Mouse (Mus musculus) midbrain, embryonic 14.5 days (tissue): ENCODE measurements around the gene Prph2. TPM values are rescaled to one million over a fixed set of nuclear protein-coding genes. Genes with fewer than 3 reads are reported as not detected.

Experiments used
- ATAC-seq: fragments of 200-750 bp; cut with Nextera tagmentation; 2 replicates; pipeline ENCODE4 v1.8.0; 2017; ENCODE audit warnings: moderate number of reproducible peaks, moderate library complexity; ENCODE audit not compliant: low FRiP score, low TSS enrichment
- DNase-seq: peaks from one replicate; pipeline ENCODE4 v3.0.0-alpha.2; 2015
- H3K27ac ChIP-seq: fragments of 300-500 bp; sonication (generic); replicated peaks from 2 replicates; pipeline ENCODE4 v1.5.1; 2014; ENCODE audit warnings: mild to moderate bottlenecking, low read depth, low read length, moderate library complexity
- H3K27me3 ChIP-seq: fragments of 300-500 bp; sonication (generic); 2 replicates; pipeline ENCODE4 v1.6.1; 2014; ENCODE audit warnings: low read length, control low read depth, mixed read lengths; ENCODE audit not compliant: control insufficient read depth, insufficient read depth
- H3K36me3 ChIP-seq: fragments of 300-500 bp; sonication (generic); 2 replicates; pipeline ENCODE4 v1.6.1; 2014; ENCODE audit warnings: low read length, control low read depth; ENCODE audit not compliant: control insufficient read depth, insufficient read depth
- H3K4me1 ChIP-seq: fragments of 300-500 bp; sonication (generic); 2 replicates; pipeline ENCODE4 v1.6.1; 2014; ENCODE audit warnings: mild to moderate bottlenecking, antibody characterized with exemption, low read length, control low read depth; ENCODE audit not compliant: control insufficient read depth, insufficient read depth
- H3K4me2 ChIP-seq: fragments of 300-500 bp; sonication (generic); 2 replicates; pipeline ENCODE4 v1.6.1; 2014; ENCODE audit warnings: mild to moderate bottlenecking, low read length, moderate library complexity
- H3K4me3 ChIP-seq: fragments of 300-500 bp; sonication (generic); replicated peaks from 2 replicates; pipeline ENCODE4 v1.5.1; 2014; ENCODE audit warnings: low read depth, low read length
- H3K9ac ChIP-seq: fragments of 300-500 bp; sonication (generic); replicated peaks from 2 replicates; pipeline ENCODE4 v1.6.1; 2014; ENCODE audit warnings: mild to moderate bottlenecking, low read length, moderate library complexity
- H3K9me3 ChIP-seq: fragments of 300-500 bp; sonication (generic); 2 replicates; pipeline ENCODE4 v1.6.1; 2016; ENCODE audit warnings: low read length, control low read depth, mixed read lengths; ENCODE audit not compliant: control insufficient read depth
- WGBS: fragments of 180-500 bp; shearing (Covaris S2); extraction: QIAGEN DNeasy Blood & Tissue Kit; methylation state at CpG from one replicate; pipeline ENCODE4 v1.1.7; 2014; 5-methylcytosine and 5-hydroxymethylcytosine counted together
- polyA plus RNA-seq: library from polyadenylated mRNA; unstranded; fragments of >200 nt; fragmentation: Nextera tagmentation; extraction: Ambion mirVana; gene quantifications from 2 replicates; pipeline ENCODE4 v1.2.1, GENCODE M21; 2014

Prph2 gene
- polyA plus RNA-seq, 1 experiment from 2014 or later: not detected

DNA sequence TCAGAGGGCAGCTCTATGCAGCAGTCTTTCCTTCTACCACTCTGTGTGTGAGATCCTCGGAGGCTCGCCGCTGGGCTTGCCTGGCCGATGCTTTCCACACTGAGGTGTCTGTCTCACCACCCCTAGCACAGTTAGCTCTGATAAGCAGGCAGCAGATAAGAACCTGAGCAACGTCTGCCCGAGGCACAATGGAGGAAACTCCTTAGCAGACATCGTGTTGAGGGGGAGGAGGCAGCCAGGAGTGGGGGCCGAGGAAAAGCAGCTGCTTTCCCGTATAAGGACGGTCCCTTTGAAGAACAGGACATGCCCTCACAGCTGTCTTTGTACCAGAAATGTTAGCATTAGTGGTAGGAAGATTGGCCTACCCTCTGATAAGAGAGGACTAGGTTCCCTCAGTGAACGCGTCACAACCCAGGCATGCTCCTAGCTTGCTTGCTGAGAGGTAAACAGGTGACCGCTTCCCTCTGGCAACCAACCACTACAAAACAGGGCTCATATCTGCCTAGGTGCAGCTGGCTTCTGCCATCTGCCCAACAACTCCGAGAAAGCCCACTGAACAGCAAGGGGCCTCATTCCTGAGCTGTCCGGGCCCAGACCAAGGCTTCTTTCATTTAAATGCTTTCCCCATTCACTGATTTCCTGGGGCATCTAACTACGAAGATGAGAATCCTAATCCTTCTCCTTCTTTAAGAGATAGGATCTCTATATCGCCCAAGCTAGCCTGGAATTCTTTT, 24.2 kb upstream of the Prph2 start:
- ATAC-seq (no peak), DNase-seq (no peak)
- WGBS: 54% methylated on average over 17 of the region's 17 CpGs
- H3K4me3 ChIP-seq: no peak overlapping the region
- H3K27me3 ChIP-seq: no peaks in the 10 kb centered on the region
- no peak overlapping the region for H3K4me2 ChIP-seq
- H3K9ac ChIP-seq: peak overlapping the region; percentile 27; the same call in 1 of the 2 replicates
- peaks cover 6% of the 10 kb centered on the region for H3K4me1 ChIP-seq
- no peak overlapping the region for H3K27ac ChIP-seq
- no peaks in the 10 kb centered on the region for H3K9me3 ChIP-seq
- no peaks in the 10 kb centered on the region for H3K36me3 ChIP-seq

GRCm38 (mm10) chr17:46888511-46889212, 21.6 kb upstream of the Prph2 start:
- H3K9ac ChIP-seq: peak overlapping the region; percentile 76
- no peaks in the 10 kb centered on the region for H3K27me3 ChIP-seq
- H3K9me3 ChIP-seq: no peaks in the 10 kb centered on the region
- DNase-seq: peak; percentile 73
- peak overlapping the region; percentile 62 for H3K4me2 ChIP-seq
- WGBS: 35% methylated on average over 16 of the region's 16 CpGs
- peak overlapping the region; percentile 77 for H3K4me3 ChIP-seq
- H3K36me3 ChIP-seq: no peaks in the 10 kb centered on the region
- peak overlapping the region; percentile 96 for H3K27ac ChIP-seq
- peaks cover 24% of the 10 kb centered on the region for H3K4me1 ChIP-seq
- ATAC-seq: no peak

GRCm38 (mm10) chr17:46889450-46890084, 20.7 kb upstream of the Prph2 start:
- ATAC-seq (peak; percentile 53), DNase-seq (peak; percentile 84)
- Histone ChIP-seq H3K27ac (peak overlapping the region; percentile 96), H3K9me3 (no peaks in the 10 kb centered on the region), H3K9ac (peak overlapping the region; percentile 76), H3K36me3 (0 out of 2 replicates have a peak, but pooled peaks cover 3% of the 10 kb centered on the region), H3K4me3 (peak overlapping the region; percentile 77), H3K4me2 (peak overlapping the region; percentile 62), H3K27me3 (no peaks in the 10 kb centered on the region), H3K4me1 (peaks cover 24% of the 10 kb centered on the region)
- WGBS: under 1% methylated on average over 44 of the region's 44 CpGs

GRCm38 (mm10) chr17:46890116-46890815, 20.0 kb upstream of the Prph2 start, which contains the start of gene Tbcc:
TSS of gene Tbcc (plus strand) at chr17:46890684.
- peak; percentile 99 for DNase-seq
- H3K9ac ChIP-seq: peak within 1 kb of the TSS; percentile 81
- H3K4me2 ChIP-seq: peak within 1 kb of the TSS; percentile 67
- no peaks in the 10 kb centered on the region for H3K9me3 ChIP-seq
- peak within 1 kb of the TSS; percentile 96 for H3K27ac ChIP-seq
- under 1% methylated on average over 40 of the region's 40 CpGs for WGBS
- peaks cover 24% of the 10 kb centered on the region for H3K4me1 ChIP-seq
- peak; percentile 93 for ATAC-seq
- 0 out of 2 replicates have a peak, but pooled peaks cover 3% of the 10 kb centered on the region for H3K36me3 ChIP-seq
- peak within 1 kb of the TSS; percentile 77 for H3K4me3 ChIP-seq
- H3K27me3 ChIP-seq: no peaks in the 10 kb centered on the region

DNA sequence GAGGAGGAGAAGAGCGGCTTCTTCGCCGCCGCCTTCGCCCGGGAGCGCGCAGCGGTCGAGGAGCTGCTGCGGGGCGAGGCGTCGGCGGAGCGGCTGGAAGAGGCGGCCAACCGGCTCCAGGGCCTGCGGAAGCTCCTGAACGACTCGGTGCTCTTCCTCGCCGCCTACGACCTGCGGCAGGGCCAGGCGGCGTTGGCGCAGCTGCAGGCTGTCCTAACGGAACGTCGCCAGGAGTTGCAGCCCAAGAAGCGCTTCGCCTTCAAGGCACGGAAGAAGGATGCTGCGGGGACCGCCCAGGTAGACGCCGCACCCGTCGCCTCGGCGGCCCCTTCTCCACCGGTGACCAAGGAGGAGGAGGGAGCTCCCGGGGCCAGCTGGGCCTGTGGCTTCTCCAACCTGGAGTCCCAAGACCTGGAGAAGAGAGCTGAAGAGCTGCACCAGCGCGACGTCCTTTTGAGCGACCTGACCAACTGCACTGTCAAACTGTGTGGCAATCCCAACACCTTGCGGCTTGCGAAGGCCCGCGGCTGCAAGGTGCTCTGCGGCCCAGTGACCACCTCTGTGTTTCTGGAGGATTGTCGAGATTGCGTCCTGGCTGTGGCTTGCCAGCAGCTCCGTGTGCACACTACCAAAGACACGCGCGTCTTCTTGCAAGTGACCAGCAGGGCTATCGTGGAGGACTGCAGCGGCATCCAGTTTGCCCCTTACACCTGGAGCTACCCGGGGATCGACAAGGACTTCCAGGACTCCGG, 19.2 kb upstream of the Prph2 start:
- Histone ChIP-seq H3K4me3 (peak overlapping the region; percentile 77), H3K27me3 (no peaks in the 10 kb centered on the region), H3K9me3 (no peaks in the 10 kb centered on the region), H3K9ac (peak overlapping the region; percentile 81), H3K27ac (peak overlapping the region; percentile 96), H3K36me3 (0 out of 2 replicates have a peak, but pooled peaks cover 3% of the 10 kb centered on the region), H3K4me1 (peaks cover 24% of the 10 kb centered on the region), H3K4me2 (peak overlapping the region; percentile 67)
- peak; percentile 31; the same call in 1 of the 2 replicates for ATAC-seq
- DNase-seq: peak; percentile 30
- 2% methylated on average over 64 of the region's 64 CpGs for WGBS

- Histone ChIP-seq H3K36me3 (0 out of 2 replicates have a peak, but pooled peaks cover 3% of the 10 kb centered on the region), H3K27me3 (no peaks in the 10 kb centered on the region), H3K4me3 (no peak overlapping the region), H3K9me3 (no peaks in the 10 kb centered on the region), H3K4me2 (no peak overlapping the region), H3K4me1 (peaks cover 18% of the 10 kb centered on the region), H3K9ac (no peak overlapping the region), H3K27ac (no peak overlapping the region)
- ATAC-seq (no peak), DNase-seq (no peak)
- WGBS: 94% methylated on average over 9 of the region's 9 CpGs
These were observed 14.8 kb upstream of the Prph2 start for GRCm38 (mm10) chr17:46895426-46895825.

- ATAC-seq (no peak), DNase-seq (no peak)
- Histone ChIP-seq H3K36me3 (0 out of 2 replicates have a peak, but pooled peaks cover 3% of the 10 kb centered on the region), H3K4me2 (no peak overlapping the region), H3K27ac (no peak overlapping the region), H3K9me3 (no peaks in the 10 kb centered on the region), H3K4me1 (peaks cover 9% of the 10 kb centered on the region), H3K27me3 (no peaks in the 10 kb centered on the region), H3K4me3 (no peak overlapping the region), H3K9ac (no peak overlapping the region)
- WGBS: 44% methylated on average over 13 of the region's 13 CpGs
These were observed 12.9 kb upstream of the Prph2 start for GRCm38 (mm10) chr17:46897221-46897950.
